In the genomic region with DNA sequence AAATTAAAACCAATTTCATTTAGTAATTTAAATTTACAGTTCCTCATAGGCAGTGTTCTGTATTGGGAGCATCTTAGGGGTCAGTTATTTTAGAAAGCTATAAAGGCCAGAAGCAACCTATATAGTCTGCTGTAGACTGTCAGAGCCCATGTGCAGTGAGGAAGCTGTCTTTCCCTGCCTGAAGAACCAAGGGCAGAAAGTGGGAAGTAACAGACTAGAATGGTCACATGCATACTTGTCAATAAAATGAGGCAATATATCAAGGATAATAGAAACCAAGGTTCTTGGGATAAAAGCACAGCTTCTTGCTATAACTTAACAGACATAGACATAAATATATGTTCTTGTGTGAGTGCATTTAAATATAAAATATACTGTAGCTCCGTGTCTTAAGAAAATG, we compare ENCODE assay signal across 24 mouse cellular contexts. TPM values are rescaled to one million over a fixed set of nuclear protein-coding genes. Genes with fewer than 3 reads are reported as not detected.
DNase-seq lines count a peak whose midpoint lies in the region; ATAC-seq and TF ChIP-seq lines count a peak whose summit lies in the region.
"Had no signal": no experiment of that assay in that cellular context is flagged by ENCODE, and none has a peak within 500 bp of the region (broad histone marks: within the 10 kb centered on the region; RNA-seq: fewer than 3 reads in every experiment).

No protein-coding gene starts in this region.

- no peak for DNase-seq in liver, postnatal 0 days
- DNase-seq in MN1 (ENCODE audit: low spot score), result peak; percentile 31
- no peak for DNase-seq in retina, embryonic 14.5 days (ENCODE audit: low spot score)
- no peak for DNase-seq in right cerebral cortex, postnatal 14 days
- DNase-seq: adrenal gland, adult 2 months; adrenal gland, postnatal 14 days; cerebellum, adult 11-12 months; cerebellum, adult 8-10 months; cerebellum, postnatal 10 days; cerebellum, postnatal 36 days; gastrocnemius, postnatal 10 days; gastrocnemius, postnatal 36 days had no signal

- peak overlapping the region; percentile 24; the same call in 1 of the 2 replicates for H3K27ac ChIP-seq in liver, postnatal 0 days (ENCODE audit: low read depth)
- no peak overlapping the region for H3K27ac ChIP-seq in liver, embryonic 12.5 days
- H3K27ac ChIP-seq in forebrain, embryonic 12.5 days, result no peak overlapping the region
- H3K27ac ChIP-seq: embryonic facial prominence, embryonic 12.5 days; embryonic facial prominence, embryonic 15.5 days; hindbrain, embryonic 12.5 days; hindbrain, embryonic 15.5 days had no signal

- ATAC-seq in liver, postnatal 0 days, result no peak
- no peak for ATAC-seq in liver, embryonic 12.5 days
- peak; percentile 52 for ATAC-seq in granulocyte monocyte progenitor cell, adult 5-6 weeks (replicated peaks; ENCODE audit: poor library complexity, severe bottlenecking)
- ATAC-seq in megakaryocyte progenitor cell, adult 5-6 weeks (replicated peaks; ENCODE audit: poor library complexity), result peak; percentile 45
- no peak for ATAC-seq in forebrain, embryonic 12.5 days (ENCODE audit: low FRiP score)
- ATAC-seq: forebrain, embryonic 16.5 days had no signal

- H3K27me3 ChIP-seq in liver, postnatal 0 days (ENCODE audit: insufficient read depth, low read length), result no peaks in the 10 kb centered on the region
- H3K27me3 ChIP-seq in liver, embryonic 12.5 days (replicated peaks), result no peaks in the 10 kb centered on the region
- H3K27me3 ChIP-seq in forebrain, embryonic 12.5 days, result no peaks in the 10 kb centered on the region
- H3K27me3 ChIP-seq: embryonic facial prominence, embryonic 12.5 days; embryonic facial prominence, embryonic 15.5 days; hindbrain, embryonic 12.5 days; hindbrain, embryonic 15.5 days had no signal

- H3K4me3 ChIP-seq in liver, postnatal 0 days (ENCODE audit: low read depth, low read length), result no peak overlapping the region
- no peak overlapping the region for H3K4me3 ChIP-seq in liver, embryonic 12.5 days
- H3K4me3 ChIP-seq in forebrain, embryonic 12.5 days (replicated peaks), result no peak overlapping the region
- H3K4me3 ChIP-seq: embryonic facial prominence, embryonic 12.5 days; embryonic facial prominence, embryonic 15.5 days; hindbrain, embryonic 12.5 days; hindbrain, embryonic 15.5 days had no signal

- peaks cover 16% of the 10 kb centered on the region for H3K36me3 ChIP-seq in liver, postnatal 0 days (replicated peaks; ENCODE audit: insufficient read depth, low read length)
- H3K36me3 ChIP-seq in liver, embryonic 12.5 days, result no peaks in the 10 kb centered on the region
- H3K36me3 ChIP-seq in forebrain, embryonic 12.5 days (replicated peaks), result peaks cover 13% of the 10 kb centered on the region; the same call in 1 of the 2 replicates

- no peak for TF ChIP-seq CTCF in liver, postnatal 0 days (IDR thresholded peaks at IDR 0.05; ENCODE audit: low read depth)

- no peaks in the 10 kb centered on the region for H3K9me3 ChIP-seq in liver, postnatal 0 days (ENCODE audit: low read length)
- H3K9me3 ChIP-seq in liver, embryonic 12.5 days (replicated peaks), result no peaks in the 10 kb centered on the region
- H3K9me3 ChIP-seq in forebrain, embryonic 12.5 days, result no peaks in the 10 kb centered on the region
- H3K9me3 ChIP-seq: embryonic facial prominence, embryonic 12.5 days; embryonic facial prominence, embryonic 15.5 days; hindbrain, embryonic 12.5 days; hindbrain, embryonic 15.5 days had no signal

- H3K9ac ChIP-seq in liver, postnatal 0 days (replicated peaks), result no peak overlapping the region
- no peak overlapping the region for H3K9ac ChIP-seq in liver, embryonic 12.5 days
- no peak overlapping the region for H3K9ac ChIP-seq in forebrain, embryonic 12.5 days
- H3K9ac ChIP-seq: embryonic facial prominence, embryonic 12.5 days; embryonic facial prominence, embryonic 15.5 days; hindbrain, embryonic 15.5 days had no signal

- TF ChIP-seq EP300 in liver, postnatal 0 days (IDR thresholded peaks at IDR 0.05; ENCODE audit: low read depth), result no peak

- H3K4me2 ChIP-seq in liver, postnatal 0 days (ENCODE audit: low read depth, low read length), result no peak overlapping the region
- H3K4me2 ChIP-seq in liver, embryonic 12.5 days, result no peak overlapping the region
- no peak overlapping the region for H3K4me2 ChIP-seq in forebrain, embryonic 12.5 days
- H3K4me2 ChIP-seq: embryonic facial prominence, embryonic 12.5 days; embryonic facial prominence, embryonic 15.5 days; heart, embryonic 11.5 days; hindbrain, embryonic 12.5 days; hindbrain, embryonic 15.5 days had no signal

- WGBS in liver, postnatal 0 days (ENCODE audit: insufficient replicate concordance), result 83% methylated on average over 1 of the region's 1 CpGs
- 73% methylated on average over 1 of the region's 1 CpGs for WGBS in liver, embryonic 12.5 days (ENCODE audit: insufficient replicate concordance)
- 95% methylated on average over 1 of the region's 1 CpGs for WGBS in forebrain, embryonic 12.5 days

- no peaks in the 10 kb centered on the region for H3K4me1 ChIP-seq in liver, postnatal 0 days (ENCODE audit: insufficient read depth)
- no peaks in the 10 kb centered on the region for H3K4me1 ChIP-seq in liver, embryonic 12.5 days
- H3K4me1 ChIP-seq in forebrain, embryonic 12.5 days, result no peaks in the 10 kb centered on the region
- H3K4me1 ChIP-seq: embryonic facial prominence, embryonic 12.5 days; embryonic facial prominence, embryonic 15.5 days; hindbrain, embryonic 12.5 days; hindbrain, embryonic 15.5 days had no signal

RNA-seq across cellular contexts. Expression of gene Htra1, which starts 33.0 kb away (rescaled TPM):
- 0.61 and 0.83 TPM in 2 replicates for polyA plus RNA-seq in liver, postnatal 0 days (2015; fragmentation: Nextera tagmentation; extraction: Ambion mirVana)
- polyA plus RNA-seq in liver, embryonic 12.5 days (2016; fragmentation: Nextera tagmentation; extraction: Ambion mirVana), result 0.75 and 2.1 TPM in 2 replicates
- not detected in 2 replicates for total RNA-seq in granulocyte monocyte progenitor cell, adult 5-6 weeks (2014; fragmentation: Nextera tagmentation)
- total RNA-seq in granulocyte monocyte progenitor cell, adult 5-6 weeks (2017), result not detected in 2 replicates
- total RNA-seq in megakaryocyte progenitor cell, adult 5-6 weeks (2015), result not detected in 2 replicates
- 0.29 TPM in 1 of 2 replicates, not detected in the other for total RNA-seq in megakaryocyte progenitor cell, adult 5-6 weeks (2017)
- polyA plus RNA-seq in forebrain, embryonic 12.5 days (2016; fragmentation: Nextera tagmentation; extraction: Ambion mirVana), result 3.1 and 5.9 TPM in 2 replicates
- total RNA-seq: hematopoietic stem cell, adult 5-6 weeks had no signal
- polyA plus RNA-seq: CD4-positive, CD25-positive, alpha-beta regulatory T cell, adult 4 months had no signal

RNA-seq across cellular contexts. Expression of gene Plekha1, which starts 37.4 kb away (rescaled TPM):
- polyA plus RNA-seq in liver, postnatal 0 days (2015; fragmentation: Nextera tagmentation; extraction: Ambion mirVana), result 12.8 and 15.8 TPM in 2 replicates
- polyA plus RNA-seq in liver, embryonic 12.5 days (2016; fragmentation: Nextera tagmentation; extraction: Ambion mirVana), result 10.3 and 11.0 TPM in 2 replicates
- total RNA-seq in granulocyte monocyte progenitor cell, adult 5-6 weeks (2014; fragmentation: Nextera tagmentation), result 17.4 and 24.2 TPM in 2 replicates
- 21.0 and 21.4 TPM in 2 replicates for total RNA-seq in granulocyte monocyte progenitor cell, adult 5-6 weeks (2017)
- 12.4 and 14.0 TPM in 2 replicates for total RNA-seq in megakaryocyte progenitor cell, adult 5-6 weeks (2015)
- total RNA-seq in megakaryocyte progenitor cell, adult 5-6 weeks (2017), result 19.3 and 23.3 TPM in 2 replicates
- polyA plus RNA-seq in forebrain, embryonic 12.5 days (2016; fragmentation: Nextera tagmentation; extraction: Ambion mirVana), result 32.1 and 34.9 TPM in 2 replicates

Comparison
In these comparisons a context has a peak if more than half of its experiments do, and no peak if none do; other contexts are left out.
1. ATAC-seq: peak in granulocyte monocyte progenitor cell, adult 5-6 weeks (single experiment) and megakaryocyte progenitor cell, adult 5-6 weeks (single experiment); none in liver, postnatal 0 days (single experiment), liver, embryonic 12.5 days (single experiment) and forebrain, embryonic 12.5 days (single experiment).